Mouse (Mus musculus) megakaryocyte, adult 5-6 weeks (primary cell): ENCODE measurements around the gene Cxcl17. TPM values are rescaled to one million over a fixed set of nuclear protein-coding genes. Genes with fewer than 3 reads are reported as not detected.
A peak's percentile ranks its signal among the peaks of the same experiment; 100 is the strongest.
"Not testable (repeated sequence)": the region's sequence is repeated elsewhere in the genome, so short reads cannot be mapped to it uniquely, and the experiment has no call there.

Experiments used
- ATAC-seq: 2 replicates; pipeline ENCODE4 v1.8.0; 2016; ENCODE audit warnings: mild to moderate bottlenecking, inconsistent platforms; ENCODE audit not compliant: poor library complexity, severe bottlenecking
- total RNA-seq, 2 experiments: library from RNA; stranded (forward) in 1 of 2; stranded (reverse) in 1 of 2; fragments of 153-499, 151-499 nt in 1 of 2; fragments of 221-1000, 200-1000 nt in 1 of 2; gene quantifications; 2 replicates each; pipeline versions ENCODE4 v1.2.3 to v1.2.4; 2015 to 2017

The Cxcl17 gene
- total RNA-seq (2015) (not detected in 2 replicates), total RNA-seq (2017) (not detected in 2 replicates)

- no peak for ATAC-seq
Measured at GRCm38 (mm10) chr7:25412833-25413441, at the start of gene Cxcl17. Cxcl17 (minus strand) TSS chr7:25412886.

- ATAC-seq = not testable (repeated sequence)
Measured at GRCm38 (mm10) chr7:25462033-25462337, 49.3 kb upstream of the Cxcl17 start.

DNA sequence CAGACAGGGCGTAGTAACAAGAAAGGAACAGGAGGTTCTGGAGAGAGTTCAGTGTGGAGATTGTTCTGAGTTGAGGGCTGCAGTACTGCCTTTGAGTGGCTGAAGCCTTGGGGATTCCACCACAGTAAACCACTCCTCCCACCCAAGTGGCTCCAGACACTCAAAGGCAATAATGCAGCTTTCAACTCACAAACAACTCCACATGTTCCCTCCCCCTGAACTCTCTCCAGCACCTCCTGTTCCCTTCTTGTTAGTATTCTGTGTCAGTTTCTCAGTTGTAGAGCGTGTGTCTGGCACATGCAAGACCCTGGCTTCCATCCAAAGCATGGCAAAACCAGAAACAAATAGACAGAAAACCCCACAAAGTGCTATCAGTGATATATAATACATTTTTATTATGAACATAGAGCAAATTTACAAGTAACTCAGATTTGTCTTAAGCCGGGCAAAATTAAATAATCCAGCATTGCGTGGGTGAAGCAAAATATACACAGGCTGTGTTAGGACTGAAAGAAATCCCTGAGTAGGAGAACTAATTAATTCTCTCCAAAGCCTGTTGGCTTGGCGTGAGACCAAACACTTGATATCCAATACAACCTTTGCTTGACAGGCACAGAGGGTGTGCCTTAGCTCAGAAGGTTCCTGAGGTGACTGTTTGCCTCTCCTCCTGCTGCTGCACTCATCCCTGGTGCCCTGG lies 48.8 kb upstream of the Cxcl17 start:
- not testable (repeated sequence) for ATAC-seq

GRCm38 (mm10) chr7:25452103-25452502 lies 39.4 kb upstream of the Cxcl17 start:
- ATAC-seq = no peak

GRCm38 (mm10) chr7:25449913-25450890 lies 37.5 kb upstream of the Cxcl17 start:
- no peak for ATAC-seq

GRCm38 (mm10) chr7:25440816-25441153 lies 28.1 kb upstream of the Cxcl17 start:
- ATAC-seq = no peak

- ATAC-seq = no peak
Measured at GRCm38 (mm10) chr7:25439978-25440815, 27.5 kb upstream of the Cxcl17 start.

DNA sequence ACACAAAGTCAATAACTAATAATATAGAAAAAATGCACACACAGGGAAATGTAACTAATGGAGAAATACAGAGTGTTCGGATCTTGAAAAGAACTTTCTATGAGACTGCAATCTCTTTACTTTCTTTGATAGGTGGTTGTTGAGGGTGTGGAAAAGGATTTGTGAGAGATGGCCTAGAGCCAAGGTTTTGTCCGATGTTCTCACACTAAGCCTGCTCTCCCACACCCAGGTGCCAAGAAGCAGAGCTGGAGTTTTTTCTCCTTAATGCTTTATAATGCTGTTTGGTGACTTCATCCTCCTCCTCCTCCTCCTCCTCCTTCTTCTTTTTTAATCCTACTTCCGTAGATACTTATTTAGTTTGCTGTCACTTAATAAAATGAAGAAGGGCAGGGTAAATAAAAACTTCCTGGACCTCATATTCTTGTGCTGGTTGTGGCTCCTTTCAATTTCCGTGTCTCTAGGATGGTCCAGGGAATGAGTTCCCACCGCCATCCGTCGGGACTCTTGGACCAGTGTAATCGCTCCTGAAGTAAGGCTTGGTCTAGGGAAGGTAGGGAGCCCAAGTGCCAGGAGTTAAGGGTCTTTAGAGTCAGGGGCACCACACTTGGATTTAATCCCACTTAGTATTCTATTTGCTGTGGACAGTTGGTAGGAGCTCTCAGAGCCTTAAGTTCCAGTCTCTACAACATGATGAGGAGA lies 26.6 kb upstream of the Cxcl17 start:
- ATAC-seq = no peak

DNA sequence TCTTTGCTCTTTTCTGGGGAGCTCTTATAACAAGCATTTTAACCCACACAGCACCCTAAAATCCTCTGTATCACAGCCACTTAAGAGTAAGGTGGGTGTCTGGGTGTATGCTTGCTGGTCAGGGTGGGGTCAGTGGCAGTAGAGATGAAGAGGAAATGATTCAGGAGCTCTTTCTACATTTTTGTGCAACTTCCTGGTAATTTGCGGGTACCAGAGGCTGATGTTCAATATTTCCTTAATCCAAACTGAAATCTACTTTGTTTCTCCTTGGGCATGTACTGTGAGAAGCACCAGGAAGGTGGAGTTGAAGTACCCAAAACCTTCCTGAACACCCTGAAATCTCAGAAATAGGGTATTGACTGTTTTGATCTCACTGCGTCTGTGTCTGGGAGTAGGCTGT lies 24.0 kb upstream of the Cxcl17 start:
- ATAC-seq = peak; percentile 73

- peak; percentile 26; the same call in 1 of the 2 replicates for ATAC-seq
Measured at GRCm38 (mm10) chr7:25436226-25436625, 23.5 kb upstream of the Cxcl17 start.

DNA sequence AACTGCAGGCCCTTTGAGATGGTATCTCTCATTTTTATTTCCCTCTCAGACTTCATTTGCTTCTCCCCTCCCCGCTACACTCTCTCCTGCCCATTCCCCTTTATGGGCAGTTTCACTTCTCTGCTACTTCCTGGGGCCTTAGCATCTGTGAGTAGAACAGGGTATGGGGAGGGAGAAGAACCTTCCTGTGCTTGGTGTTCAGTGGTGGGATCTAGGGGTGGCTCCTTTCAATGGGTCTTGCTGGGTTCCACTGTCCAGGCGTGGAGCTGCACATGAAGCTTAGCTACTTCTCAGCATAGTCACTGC lies 22.8 kb upstream of the Cxcl17 start:
- peak; percentile 31; the same call in 1 of the 2 replicates for ATAC-seq

GRCm38 (mm10) chr7:25434654-25435545 lies 22.2 kb upstream of the Cxcl17 start:
- no peak for ATAC-seq

GRCm38 (mm10) chr7:25433781-25434560 lies 21.3 kb upstream of the Cxcl17 start:
- no peak for ATAC-seq

DNA sequence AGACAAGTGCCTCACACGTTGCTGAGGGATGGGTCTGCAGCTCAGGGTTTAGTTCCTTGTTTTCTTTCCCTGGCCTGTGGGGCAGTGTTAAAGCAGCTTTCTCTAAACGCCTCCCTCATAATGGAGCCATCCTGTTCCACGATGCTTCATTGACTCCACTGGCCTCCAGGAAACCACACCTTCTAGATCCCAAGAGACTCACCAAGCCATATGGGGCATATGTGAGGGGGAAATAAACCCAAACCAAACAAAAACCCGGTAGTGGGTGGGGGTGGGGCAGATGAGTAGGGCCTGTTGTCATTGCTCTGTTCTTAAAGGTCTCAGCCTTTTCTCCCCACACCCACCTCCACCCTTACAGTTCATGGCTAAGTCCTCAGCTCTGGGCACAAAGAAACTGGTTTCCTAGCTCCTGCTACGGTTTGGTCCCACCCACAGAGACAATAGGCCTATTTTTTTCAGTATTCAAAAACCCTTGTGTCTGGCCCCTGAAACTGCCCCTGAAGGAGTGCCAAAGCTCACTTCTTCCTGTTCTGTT lies 20.4 kb upstream of the Cxcl17 start:
- peak; percentile 53 for ATAC-seq

- ATAC-seq = no peak
Measured at GRCm38 (mm10) chr7:25432381-25432780, 19.7 kb upstream of the Cxcl17 start.

DNA sequence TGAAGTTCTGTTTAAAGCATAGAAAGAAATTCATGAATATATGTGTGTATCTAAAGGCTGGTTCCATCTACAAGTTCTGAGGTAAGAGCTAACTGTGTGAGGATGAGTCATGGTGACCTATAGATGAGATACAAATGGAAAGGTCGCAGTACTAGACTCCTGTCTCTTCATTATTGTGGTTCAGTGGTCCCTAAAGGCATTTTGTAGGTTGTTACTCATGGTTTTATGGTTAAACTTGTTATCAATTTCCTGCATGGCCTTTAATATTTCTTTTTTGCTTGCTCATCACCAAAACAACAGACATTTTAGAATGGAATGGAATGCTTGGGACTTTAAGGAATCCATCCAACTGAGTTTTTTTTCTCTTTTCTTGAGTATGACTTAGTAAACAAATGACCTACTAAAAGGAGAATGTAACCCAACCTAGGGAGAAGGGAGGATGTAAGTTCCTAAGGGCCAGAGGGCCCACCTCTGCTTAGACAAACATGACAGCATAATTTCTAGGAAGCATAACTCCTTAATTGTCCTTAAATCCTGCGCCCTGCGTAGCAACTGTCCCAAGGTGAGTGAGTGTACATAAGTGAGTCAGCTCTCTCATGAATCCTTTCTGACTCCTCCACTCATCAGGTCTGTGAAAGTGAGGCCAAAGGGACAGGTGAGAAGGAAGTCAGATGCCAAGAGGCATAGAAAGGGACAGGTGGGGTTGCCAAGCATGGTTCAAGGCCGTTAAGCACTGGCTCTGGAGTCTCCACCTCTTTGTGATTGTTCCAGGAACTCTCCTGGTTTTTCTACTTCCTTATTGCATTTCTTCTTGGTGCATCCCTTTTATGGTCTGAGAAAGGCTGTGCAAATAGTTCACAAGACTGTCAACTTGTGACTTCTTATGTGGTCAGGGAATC lies 17.4 kb upstream of the Cxcl17 start:
- ATAC-seq = no peak

- no peak for ATAC-seq
Measured at GRCm38 (mm10) chr7:25428321-25428720, 15.6 kb upstream of the Cxcl17 start.
